Mouse (Mus musculus) heart, embryonic 11.5 days (tissue): Measurements from ENCODE around the gene Snx17. TPM values are rescaled to one million over a fixed set of nuclear protein-coding genes. Genes with fewer than 3 reads are reported as not detected.

Experiments used
- ATAC-seq: fragments of 200-750 bp; cut with Nextera tagmentation; replicated peaks from 2 replicates; pipeline ENCODE4 v1.8.0; 2017; ENCODE audit warnings: moderate library complexity; ENCODE audit not compliant: insufficient number of reproducible peaks, low FRiP score, low TSS enrichment
- H3K27ac ChIP-seq: fragments of 300-500 bp; sonication (generic); 2 replicates; pipeline ENCODE4 v1.5.1; 2014; ENCODE audit warnings: mild to moderate bottlenecking, low read depth, low read length
- H3K27me3 ChIP-seq: fragments of 300-500 bp; sonication (generic); 2 replicates; pipeline ENCODE4 v1.6.1; 2014; ENCODE audit warnings: mild to moderate bottlenecking, low read length, mixed read lengths; ENCODE audit not compliant: control insufficient read depth, insufficient read depth
- H3K36me3 ChIP-seq: fragments of 300-500 bp; sonication (generic); 2 replicates; pipeline ENCODE4 v1.6.1; 2014; ENCODE audit warnings: mild to moderate bottlenecking, low read length, moderate library complexity, mixed read lengths; ENCODE audit not compliant: control insufficient read depth, insufficient read depth
- H3K4me1 ChIP-seq: fragments of 300-500 bp; sonication (generic); 2 replicates; pipeline ENCODE4 v1.6.1; 2014; ENCODE audit warnings: low read length; ENCODE audit not compliant: control insufficient read depth, insufficient read depth
- H3K4me2 ChIP-seq: fragments of 300-500 bp; sonication (generic); 2 replicates; pipeline ENCODE4 v1.6.1; 2014; ENCODE audit warnings: mild to moderate bottlenecking, moderate library complexity
- H3K4me3 ChIP-seq: fragments of 300-500 bp; sonication (generic); 2 replicates; pipeline ENCODE4 v1.5.1; 2014; ENCODE audit warnings: low read depth, low read length
- H3K9ac ChIP-seq: fragments of 300-500 bp; sonication (generic); 2 replicates; pipeline ENCODE4 v1.6.1; 2014; ENCODE audit warnings: mild to moderate bottlenecking, low read depth, low read length, moderate library complexity
- H3K9me3 ChIP-seq: fragments of 300-500 bp; sonication (generic); replicated peaks from 2 replicates; pipeline ENCODE4 v1.6.1; 2016; ENCODE audit warnings: low read length; ENCODE audit not compliant: control insufficient read depth
- WGBS: fragments of 180-500 bp; shearing (Covaris S2); extraction: QIAGEN DNeasy Blood & Tissue Kit; methylation state at CpG from one replicate; pipeline ENCODE4 v1.1.7; 2014; ENCODE audit not compliant: insufficient replicate concordance; 5-methylcytosine and 5-hydroxymethylcytosine counted together
- polyA plus RNA-seq: library from polyadenylated mRNA; unstranded; fragments of >200 nt; fragmentation: Nextera tagmentation; extraction: Ambion mirVana; gene quantifications from 2 replicates; pipeline ENCODE4 v1.2.1, GENCODE M21; 2014

Snx17 gene
- polyA plus RNA-seq: 115 and 122 TPM in 2 replicates

DNA sequence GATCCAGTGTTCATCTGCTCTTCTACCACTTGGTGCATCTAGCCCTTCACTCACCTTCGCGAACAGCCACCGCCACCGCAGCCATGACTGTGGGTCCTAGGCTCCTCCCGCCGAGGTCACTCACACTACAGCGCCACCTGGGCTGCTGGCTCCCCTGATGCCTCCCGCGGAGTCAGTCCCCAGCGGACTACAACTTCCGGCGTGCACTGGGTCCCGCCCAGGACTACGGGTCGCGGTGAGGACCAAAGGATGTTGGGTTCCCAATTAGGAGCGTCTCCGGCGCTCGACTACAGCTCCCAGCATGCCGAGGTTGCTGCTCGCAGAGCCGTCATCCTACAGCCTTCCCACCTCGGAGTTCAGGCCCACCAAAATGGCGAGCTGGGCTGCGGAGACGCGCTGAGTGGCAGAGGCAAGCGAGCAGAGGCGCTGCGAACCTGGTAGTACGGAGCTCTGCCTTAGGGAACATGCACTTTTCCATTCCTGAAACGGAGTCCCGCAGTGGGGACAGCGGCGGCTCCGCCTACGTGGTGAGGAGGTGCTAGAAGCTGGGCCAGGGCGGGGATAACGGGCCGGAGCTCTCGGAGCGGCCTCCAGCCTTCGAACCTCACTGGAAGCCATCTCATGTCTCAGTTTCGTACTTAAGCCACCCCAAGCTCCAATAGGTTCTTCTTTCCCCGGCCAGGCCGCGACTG is at the start of gene Snx17, which contains the start of gene Eif2b4:
Snx17 (plus strand) TSS at position 289 of the 692 bp plus-strand sequence.
Eif2b4 (minus strand) TSS at position 492 of the 692 bp plus-strand sequence.
- WGBS: under 1% methylated on average over 48 of the region's 48 CpGs

DNA sequence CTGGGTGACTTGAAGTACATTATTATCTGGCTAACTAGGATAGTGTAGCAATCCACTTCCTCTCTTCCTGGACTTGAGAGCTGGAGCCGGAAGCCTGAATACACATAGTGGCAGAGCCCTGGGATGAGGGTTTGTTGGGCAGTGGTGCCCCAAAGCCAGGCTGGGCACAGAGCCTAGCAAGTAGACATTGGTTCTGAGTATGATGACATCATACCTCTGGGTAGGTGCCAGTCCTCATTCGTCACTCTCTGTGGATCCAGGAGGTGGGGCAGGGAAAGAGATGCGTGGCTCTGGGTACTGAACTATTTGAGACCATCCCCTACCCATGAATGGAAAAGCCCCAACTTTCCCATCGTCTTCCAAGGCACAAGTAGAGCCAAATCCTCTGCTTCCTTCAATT is 43.2 kb upstream of the Snx17 start:
- ATAC-seq: no peak
- Histone ChIP-seq H3K4me2 (no peak overlapping the region), H3K9ac (no peak overlapping the region), H3K4me3 (no peak overlapping the region), H3K9me3 (no peaks in the 10 kb centered on the region), H3K36me3 (0 out of 2 replicates have a peak, but pooled peaks cover 4% of the 10 kb centered on the region), H3K27ac (no peak overlapping the region), H3K4me1 (peaks cover 8% of the 10 kb centered on the region), H3K27me3 (no peaks in the 10 kb centered on the region)
- WGBS: 81% methylated on average over 4 of the region's 4 CpGs

More for the DNA sequence above, at the start of gene Snx17, which contains the start of gene Eif2b4:
- Histone ChIP-seq H3K4me2 (peak within 1 kb of the TSS; percentile 82), H3K36me3 (peaks cover 29% of the 10 kb centered on the region), H3K4me1 (peaks cover 11% of the 10 kb centered on the region), H3K27me3 (no peaks in the 10 kb centered on the region), H3K9me3 (no peaks in the 10 kb centered on the region), H3K27ac (peak within 1 kb of the TSS; percentile 89), H3K9ac (peak within 1 kb of the TSS; percentile 90), H3K4me3 (peak within 1 kb of the TSS; percentile 73)
- peak; percentile 92 for ATAC-seq

DNA sequence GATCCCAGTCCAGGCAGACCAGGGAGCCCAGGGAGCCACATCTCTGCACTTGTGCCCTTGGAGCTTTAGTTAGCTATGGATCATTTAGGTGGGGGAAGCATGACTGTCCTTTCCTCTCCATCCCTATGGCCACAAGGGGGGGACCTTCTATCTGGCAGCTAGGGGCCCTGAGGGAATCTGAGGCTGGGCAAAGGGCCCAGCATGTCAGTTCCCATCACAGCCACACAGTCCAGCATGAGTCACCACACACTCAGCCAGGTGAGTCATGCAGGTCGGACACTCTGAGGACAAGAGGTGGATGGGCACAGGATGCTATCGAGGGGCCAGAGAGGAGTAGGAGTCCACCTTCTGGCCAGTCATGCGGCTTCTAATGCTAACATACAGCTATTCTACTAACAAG is 41.3 kb upstream of the Snx17 start:
- H3K4me1 ChIP-seq: peaks cover 8% of the 10 kb centered on the region
- H3K9ac ChIP-seq: no peak overlapping the region
- H3K27ac ChIP-seq: no peak overlapping the region
- H3K9me3 ChIP-seq: no peaks in the 10 kb centered on the region
- ATAC-seq: no peak
- no peak overlapping the region for H3K4me3 ChIP-seq
- H3K27me3 ChIP-seq: no peaks in the 10 kb centered on the region
- WGBS: 82% methylated on average over 3 of the region's 3 CpGs
- H3K36me3 ChIP-seq: no peaks in the 10 kb centered on the region
- H3K4me2 ChIP-seq: no peak overlapping the region

DNA sequence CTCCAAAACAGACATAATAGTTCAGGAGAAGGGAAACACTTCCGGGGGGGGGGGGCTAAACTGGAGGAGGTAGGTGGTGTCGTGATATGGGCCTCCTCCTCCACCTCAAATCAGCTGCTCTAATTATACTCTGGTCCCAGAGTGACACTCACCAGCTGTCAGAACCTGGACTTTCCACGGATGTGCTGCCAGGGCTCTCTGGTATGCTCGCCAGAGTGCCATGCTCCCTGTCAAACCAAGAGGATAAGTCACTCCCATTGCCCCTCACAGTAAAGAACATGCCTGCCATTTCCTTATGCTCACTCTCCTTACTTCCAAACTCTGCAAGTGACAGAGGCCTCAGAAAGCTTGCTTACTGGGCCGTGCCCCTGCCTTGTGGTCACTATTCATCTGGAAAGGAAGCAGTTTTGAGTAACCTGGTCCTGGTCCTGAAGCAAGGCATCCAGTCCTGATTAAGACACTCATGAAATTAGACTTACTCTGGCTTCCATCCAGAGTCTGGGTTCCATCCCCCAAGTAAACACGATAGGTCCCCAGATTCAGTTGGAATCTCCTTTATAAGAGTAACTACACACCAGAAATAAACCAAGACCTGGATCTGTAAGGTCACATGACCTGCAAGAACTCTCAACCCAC is 39.4 kb upstream of the Snx17 start:
- Histone ChIP-seq H3K36me3 (peaks cover 17% of the 10 kb centered on the region), H3K27ac (no peak overlapping the region)

DNA sequence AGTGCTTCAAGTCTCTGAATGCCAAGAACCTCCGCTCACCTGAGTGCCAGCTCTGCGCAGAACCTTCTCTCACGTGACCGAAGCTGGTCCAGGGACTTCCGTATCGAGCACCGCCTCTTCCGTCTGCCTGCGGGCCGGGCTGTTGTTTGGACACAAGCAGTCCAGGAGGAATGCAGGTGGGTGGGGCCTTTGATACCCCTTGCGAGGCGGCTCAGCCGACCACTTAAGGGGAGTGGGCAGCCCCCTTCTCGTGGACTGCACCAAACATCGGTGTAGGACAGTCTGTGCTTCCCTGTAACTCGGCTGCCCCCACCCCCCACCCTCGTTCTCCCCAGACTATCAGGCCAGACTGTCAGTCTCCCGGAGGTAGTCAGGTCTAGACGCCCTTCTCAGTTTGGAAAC is 38.9 kb upstream of the Snx17 start, which contains the start of gene Mpv17:
Mpv17 (minus strand) TSS at position 100 of the 402 bp plus-strand sequence.
- Histone ChIP-seq H3K27me3 (no peaks in the 10 kb centered on the region), H3K9ac (peak within 1 kb of the TSS; percentile 80), H3K4me1 (peaks cover 8% of the 10 kb centered on the region), H3K4me2 (peak within 1 kb of the TSS; percentile 83), H3K4me3 (peak within 1 kb of the TSS; percentile 64), H3K9me3 (no peaks in the 10 kb centered on the region), H3K36me3 (peaks cover 22% of the 10 kb centered on the region), H3K27ac (peak within 1 kb of the TSS; percentile 59; the same call in 1 of the 2 replicates)
- under 1% methylated on average over 19 of the region's 19 CpGs for WGBS
- ATAC-seq: peak; percentile 94

More for the DNA sequence above, 39.4 kb upstream of the Snx17 start:
- Histone ChIP-seq H3K9ac (peak overlapping the region; percentile 80), H3K27me3 (no peaks in the 10 kb centered on the region), H3K4me3 (peak overlapping the region; percentile 64), H3K4me2 (peak overlapping the region; percentile 83), H3K9me3 (no peaks in the 10 kb centered on the region), H3K4me1 (peaks cover 8% of the 10 kb centered on the region)
- WGBS: 28% methylated on average over 6 of the region's 6 CpGs
- no peak for ATAC-seq

DNA sequence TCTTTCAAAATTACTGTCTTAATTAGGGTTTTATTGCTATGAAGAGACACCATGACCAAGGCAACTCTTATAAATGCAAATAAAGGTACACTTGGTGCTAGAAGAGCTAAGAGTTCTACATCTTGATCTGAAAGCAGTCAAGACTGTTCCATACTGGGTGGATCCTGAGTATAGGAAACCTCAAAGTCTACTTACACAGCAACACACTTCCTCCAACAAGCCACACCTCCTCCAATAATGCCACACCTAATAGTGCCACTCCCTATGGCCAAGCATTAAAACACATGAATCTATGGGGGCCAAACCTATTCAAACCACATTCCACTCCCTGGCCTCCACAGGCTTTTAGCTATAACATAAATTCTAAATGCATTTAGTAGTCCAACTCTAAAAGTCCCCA is 30.6 kb upstream of the Snx17 start:
- H3K27me3 ChIP-seq: no peaks in the 10 kb centered on the region
- no peak overlapping the region for H3K27ac ChIP-seq
- no peaks in the 10 kb centered on the region for H3K4me1 ChIP-seq
- H3K4me3 ChIP-seq: no peak overlapping the region
- ATAC-seq: no peak
- H3K9me3 ChIP-seq: no peaks in the 10 kb centered on the region
- H3K4me2 ChIP-seq: no peak overlapping the region
- peaks cover 50% of the 10 kb centered on the region for H3K36me3 ChIP-seq
- no peak overlapping the region for H3K9ac ChIP-seq

DNA sequence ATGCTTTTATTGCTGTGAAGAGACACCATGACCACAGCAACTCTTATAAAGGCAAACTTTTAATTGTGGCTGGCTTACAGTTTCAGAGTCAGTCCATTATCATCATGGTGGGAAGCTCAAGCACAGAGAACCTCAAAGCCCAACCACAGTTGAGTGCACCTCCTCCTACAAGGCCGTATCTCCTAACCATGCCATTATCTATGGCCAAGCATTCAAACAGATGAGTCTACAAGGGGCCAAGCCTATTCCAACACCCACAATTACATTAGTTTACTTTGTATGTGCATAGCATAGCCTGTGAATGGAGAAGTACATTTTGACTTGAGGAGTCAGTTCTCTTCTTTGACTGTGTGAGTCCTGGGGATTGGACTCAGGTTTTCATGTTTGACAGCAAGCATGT is 28.1 kb upstream of the Snx17 start:
- H3K27me3 ChIP-seq: no peaks in the 10 kb centered on the region
- no peak for ATAC-seq
- peaks cover 42% of the 10 kb centered on the region for H3K36me3 ChIP-seq
- no peak overlapping the region for H3K4me3 ChIP-seq
- WGBS: 70% methylated on average over 1 of the region's 1 CpGs
- H3K4me2 ChIP-seq: no peak overlapping the region
- no peaks in the 10 kb centered on the region for H3K4me1 ChIP-seq
- H3K9me3 ChIP-seq: no peaks in the 10 kb centered on the region
- no peak overlapping the region for H3K27ac ChIP-seq
- H3K9ac ChIP-seq: no peak overlapping the region

DNA sequence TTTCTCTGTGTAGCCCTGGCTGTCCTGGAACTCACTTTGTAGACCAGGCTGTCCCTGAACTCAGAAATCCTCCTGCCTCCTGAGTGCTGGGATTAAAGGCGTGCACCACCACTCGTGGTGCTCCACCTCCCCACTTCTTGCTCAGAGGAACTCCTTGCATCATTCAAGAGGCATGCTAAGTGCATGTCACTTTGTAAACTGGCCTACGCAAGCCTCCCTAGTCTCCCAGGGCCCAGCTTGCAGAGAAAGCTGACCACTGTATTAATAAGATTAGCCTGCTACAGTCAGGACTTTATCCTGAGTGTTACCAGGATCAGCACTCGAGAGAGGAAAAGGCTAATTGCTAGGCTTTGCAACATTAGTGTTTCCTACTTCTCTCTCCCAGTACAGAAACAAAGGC is 24.4 kb upstream of the Snx17 start:
- no peaks in the 10 kb centered on the region for H3K27me3 ChIP-seq
- no peak overlapping the region for H3K27ac ChIP-seq
- ATAC-seq: no peak
- no peaks in the 10 kb centered on the region for H3K4me1 ChIP-seq
- no peak overlapping the region for H3K4me2 ChIP-seq
- peaks cover 41% of the 10 kb centered on the region for H3K36me3 ChIP-seq
- WGBS: 85% methylated on average over 4 of the region's 4 CpGs
- H3K9ac ChIP-seq: no peak overlapping the region
- H3K4me3 ChIP-seq: no peak overlapping the region
- H3K9me3 ChIP-seq: no peaks in the 10 kb centered on the region
